In genomic region chr17:24860076-24860475, GRCm38 (mm10) we compare ENCODE assay signal across 23 mouse cellular contexts. TPM values are rescaled to one million over a fixed set of nuclear protein-coding genes. Genes with fewer than 3 reads are reported as not detected.
DNase-seq lines count a peak whose midpoint lies in the region; ATAC-seq and TF ChIP-seq lines count a peak whose summit lies in the region.
"Had no signal": no experiment of that assay in that cellular context is flagged by ENCODE, and none has a peak within 500 bp of the region (broad histone marks: within the 10 kb centered on the region; RNA-seq: fewer than 3 reads in every experiment).

No protein-coding gene starts in this region.

- H3K36me3 ChIP-seq in embryonic facial prominence, embryonic 13.5 days, result peaks cover 60% of the 10 kb centered on the region
- H3K36me3 ChIP-seq in embryonic facial prominence, embryonic 10.5 days (replicated peaks), result peaks cover 42% of the 10 kb centered on the region
- H3K36me3 ChIP-seq in G1E (replicated peaks), result peaks cover 95% of the 10 kb centered on the region
- H3K36me3 ChIP-seq in liver, embryonic 13.5 days, result peaks cover 88% of the 10 kb centered on the region
- H3K36me3 ChIP-seq in spleen, adult 2 months (ENCODE audit: control insufficient read depth, insufficient read depth, low read length), result peaks cover 37% of the 10 kb centered on the region

- H3K4me2 ChIP-seq in embryonic facial prominence, embryonic 13.5 days, result no peak overlapping the region
- peak overlapping the region; percentile 44 for H3K4me2 ChIP-seq in liver, embryonic 13.5 days

- H3K9me3 ChIP-seq in embryonic facial prominence, embryonic 13.5 days, result no peaks in the 10 kb centered on the region
- no peaks in the 10 kb centered on the region for H3K9me3 ChIP-seq in embryonic facial prominence, embryonic 10.5 days
- H3K9me3 ChIP-seq in G1E (replicated peaks), result no peaks in the 10 kb centered on the region
- no peaks in the 10 kb centered on the region for H3K9me3 ChIP-seq in liver, embryonic 13.5 days (replicated peaks)
- H3K9me3 ChIP-seq: heart, embryonic 10.5 days; limb, embryonic 10.5 days; midbrain, embryonic 10.5 days had no signal

- no peak for TF ChIP-seq POLR2A in spleen, adult 2 months (IDR thresholded peaks at IDR 0.05; ENCODE audit: low read depth, low read length)

- TF ChIP-seq CTCF in G1E (IDR thresholded peaks at IDR 0.05; ENCODE audit: low read depth, low read length), result no peak
- TF ChIP-seq CTCF in spleen, adult 2 months (IDR thresholded peaks at IDR 0.05; ENCODE audit: extremely low read depth, insufficient read depth, insufficient read length, insufficient replicate concordance), result no peak
- no peak for TF ChIP-seq CTCF in left cerebral cortex, adult 2 months (IDR thresholded peaks at IDR 0.05)

- no peak overlapping the region for H3K27ac ChIP-seq in embryonic facial prominence, embryonic 13.5 days
- no peak overlapping the region for H3K27ac ChIP-seq in embryonic facial prominence, embryonic 10.5 days (replicated peaks)
- peak overlapping the region; percentile 90 for H3K27ac ChIP-seq in liver, embryonic 13.5 days
- peak overlapping the region; percentile 53; the same call in 1 of the 2 replicates for H3K27ac ChIP-seq in spleen, adult 2 months (ENCODE audit: insufficient read depth, low read length)
- H3K27ac ChIP-seq in left cerebral cortex, adult 2 months, result no peak overlapping the region
- H3K27ac ChIP-seq: heart, embryonic 10.5 days; limb, embryonic 10.5 days; midbrain, embryonic 10.5 days had no signal

- DNase-seq in embryonic facial prominence, embryonic 10.5 days (ENCODE audit: low spot score), result no peak
- no peak for DNase-seq in G1E (ENCODE audit: low spot score)
- no peak for DNase-seq in liver, embryonic 13.5 days
- DNase-seq in spleen, adult 2 months (ENCODE audit: low read depth in 1 of 2, low spot score in 2 of 2), result no peak
- DNase-seq in heart, postnatal 25 days (ENCODE audit: low spot score), result no peak
- DNase-seq in right cerebral cortex, postnatal 25 days, result no peak
- DNase-seq in left cerebral cortex, adult 2 months (ENCODE audit: extremely low spot score in 1 of 2, low spot score in 2 of 2), result no peak
- DNase-seq: cerebellum, adult 11 months; cerebellum, postnatal 36 days; forebrain, postnatal 0 days; gastrocnemius, postnatal 10 days; heart, postnatal 36 days; kidney, adult 2 months; kidney, postnatal 4 days; layer of hippocampus, postnatal 36 days had no signal

- ATAC-seq in embryonic facial prominence, embryonic 13.5 days (ENCODE audit: insufficient number of reproducible peaks, insufficient read depth, low FRiP score, low TSS enrichment, low read depth), result no peak
- no peak for ATAC-seq in G1E (ENCODE audit: extremely low read depth, insufficient number of reproducible peaks, low FRiP score, poor library complexity, severe bottlenecking)
- ATAC-seq in liver, embryonic 13.5 days (ENCODE audit: low read depth), result peak; percentile 81
- ATAC-seq: activated CD4-positive, CD25-positive, alpha-beta regulatory T cell, adult 4 months; forebrain, postnatal 0 days; hindbrain, embryonic 16.5 days; lung, postnatal 0 days had no signal

- H3K4me3 ChIP-seq in embryonic facial prominence, embryonic 13.5 days, result no peak overlapping the region
- H3K4me3 ChIP-seq in embryonic facial prominence, embryonic 10.5 days, result no peak overlapping the region
- 0 out of 2 replicates have a peak overlapping the region, but pooled peaks have one; percentile 18 for H3K4me3 ChIP-seq in G1E (ENCODE audit: low read depth, low read length)
- H3K4me3 ChIP-seq in liver, embryonic 13.5 days (replicated peaks), result 0 out of 2 replicates have a peak overlapping the region, but pooled peaks have one; percentile 3
- no peak overlapping the region for H3K4me3 ChIP-seq in spleen, adult 2 months (ENCODE audit: extremely low read depth, insufficient read depth, insufficient read length)
- no peak overlapping the region for H3K4me3 ChIP-seq in left cerebral cortex, adult 2 months
- H3K4me3 ChIP-seq: heart, embryonic 10.5 days; limb, embryonic 10.5 days; midbrain, embryonic 10.5 days had no signal

- intact Hi-C loops in heart, postnatal 25 days (cut with DNase I), result no loop called here
- intact Hi-C loops in left cerebral cortex, adult 2 months (cut with DNase I), result no loop called here

- WGBS in embryonic facial prominence, embryonic 13.5 days, result 90% methylated on average over 8 of the region's 8 CpGs
- WGBS in embryonic facial prominence, embryonic 10.5 days, result 91% methylated on average over 8 of the region's 8 CpGs
- WGBS in liver, embryonic 13.5 days (ENCODE audit: insufficient replicate concordance), result 89% methylated on average over 8 of the region's 8 CpGs
- 87% methylated on average over 8 of the region's 8 CpGs for WGBS in spleen, adult 2 months

- H3K27me3 ChIP-seq in embryonic facial prominence, embryonic 13.5 days, result no peaks in the 10 kb centered on the region
- no peaks in the 10 kb centered on the region for H3K27me3 ChIP-seq in embryonic facial prominence, embryonic 10.5 days (replicated peaks; ENCODE audit: low read depth, poor library complexity, severe bottlenecking)
- no peaks in the 10 kb centered on the region for H3K27me3 ChIP-seq in G1E (ENCODE audit: insufficient read depth, low read length)
- H3K27me3 ChIP-seq in liver, embryonic 13.5 days, result no peaks in the 10 kb centered on the region
- no peaks in the 10 kb centered on the region for H3K27me3 ChIP-seq in spleen, adult 2 months (ENCODE audit: control insufficient read depth, insufficient read depth, low read length)

- no peaks in the 10 kb centered on the region for H3K4me1 ChIP-seq in embryonic facial prominence, embryonic 13.5 days
- H3K4me1 ChIP-seq in embryonic facial prominence, embryonic 10.5 days, result no peaks in the 10 kb centered on the region
- H3K4me1 ChIP-seq in G1E (ENCODE audit: insufficient read depth, low read depth, low read length), result peaks cover 29% of the 10 kb centered on the region
- H3K4me1 ChIP-seq in liver, embryonic 13.5 days (replicated peaks), result peaks cover 66% of the 10 kb centered on the region
- H3K4me1 ChIP-seq in spleen, adult 2 months (ENCODE audit: control insufficient read depth, insufficient read depth, insufficient read length), result no peaks in the 10 kb centered on the region
- H3K4me1 ChIP-seq: heart, embryonic 10.5 days; limb, embryonic 10.5 days; midbrain, embryonic 10.5 days had no signal

- H3K9ac ChIP-seq in embryonic facial prominence, embryonic 13.5 days, result 0 out of 2 replicates have a peak overlapping the region, but pooled peaks have one; percentile 1
- H3K9ac ChIP-seq in liver, embryonic 13.5 days, result peak overlapping the region; percentile 59
- H3K9ac ChIP-seq: forebrain, postnatal 0 days had no signal

RNA-seq across cellular contexts. Expression of gene Igfals, which starts 5.7 kb away (rescaled TPM):
- 0.37 and 0.42 TPM in 2 replicates for polyA plus RNA-seq in embryonic facial prominence, embryonic 13.5 days (2015; fragmentation: Nextera tagmentation; extraction: Ambion mirVana)
- 0.49 and 1.2 TPM in 2 replicates for polyA plus RNA-seq in embryonic facial prominence, embryonic 10.5 days (2016; fragmentation: Nextera tagmentation; extraction: Ambion mirVana)
- not detected in 2 replicates for total RNA-seq in G1E (2014; fragmentation: Nextera tagmentation)
- total RNA-seq in G1E (2017), result 0.12 and 0.16 TPM in 2 replicates
- polyA plus RNA-seq in G1E (2012), result 0.10 and 0.12 TPM in 2 replicates
- 5.1 and 6.0 TPM in 2 replicates for polyA plus RNA-seq in liver, embryonic 13.5 days (2015; fragmentation: Nextera tagmentation; extraction: Ambion mirVana)
- polyA plus RNA-seq in spleen, adult 2 months (2012; rRNA removed), result 1.1 and 1.9 TPM in 2 replicates
- total RNA-seq in heart, postnatal 25 days (2021), result 1 to 10 TPM; 6.9 TPM
- total RNA-seq in left cerebral cortex, adult 2 months (2021), result not detected
- total RNA-seq: neutrophil, adult 5-6 weeks had no signal
- polyA plus RNA-seq: activated CD4-positive, CD25-positive, alpha-beta regulatory T cell, adult 4 months; hindbrain, embryonic 16.5 days had no signal

RNA-seq across cellular contexts. Expression of gene Fahd1, which starts 9.9 kb away (rescaled TPM):
- 20.3 and 22.4 TPM in 2 replicates for polyA plus RNA-seq in embryonic facial prominence, embryonic 13.5 days (2015; fragmentation: Nextera tagmentation; extraction: Ambion mirVana)
- polyA plus RNA-seq in embryonic facial prominence, embryonic 10.5 days (2016; fragmentation: Nextera tagmentation; extraction: Ambion mirVana), result 16.7 and 17.4 TPM in 2 replicates
- total RNA-seq in G1E (2014; fragmentation: Nextera tagmentation) (7.9 and 10.8 TPM in 2 replicates), G1E (2017) (16.1 TPM in 2 replicates)
- polyA plus RNA-seq in G1E (2012), result 3.9 and 4.5 TPM in 2 replicates
- 34.6 and 34.9 TPM in 2 replicates for polyA plus RNA-seq in liver, embryonic 13.5 days (2015; fragmentation: Nextera tagmentation; extraction: Ambion mirVana)
- 7.7 and 8.7 TPM in 2 replicates for polyA plus RNA-seq in spleen, adult 2 months (2012; rRNA removed)
- 10 to 100 TPM; 88.1 to 88.6 TPM for total RNA-seq in heart, postnatal 25 days (2021)
- total RNA-seq in left cerebral cortex, adult 2 months (2021), result 10 to 100 TPM; 17.4 to 20.4 TPM

RNA-seq across cellular contexts. Expression of gene Hagh, which starts 20.1 kb away (rescaled TPM):
- polyA plus RNA-seq in embryonic facial prominence, embryonic 13.5 days (2015; fragmentation: Nextera tagmentation; extraction: Ambion mirVana), result 28.3 and 28.4 TPM in 2 replicates
- polyA plus RNA-seq in embryonic facial prominence, embryonic 10.5 days (2016; fragmentation: Nextera tagmentation; extraction: Ambion mirVana), result 26.4 and 28.6 TPM in 2 replicates
- total RNA-seq in G1E (2014; fragmentation: Nextera tagmentation) (16.8 and 22.3 TPM in 2 replicates), G1E (2017) (30.4 and 34.7 TPM in 2 replicates)
- polyA plus RNA-seq in G1E (2012), result 22.1 and 22.3 TPM in 2 replicates
- polyA plus RNA-seq in liver, embryonic 13.5 days (2015; fragmentation: Nextera tagmentation; extraction: Ambion mirVana), result 79.5 and 83.1 TPM in 2 replicates
- 142 and 147 TPM in 2 replicates for polyA plus RNA-seq in spleen, adult 2 months (2012; rRNA removed)
- 100 to 1,000 TPM in 1 of 2 experiments, 10 to 100 TPM in 1; 97.1 to 108 TPM for total RNA-seq in heart, postnatal 25 days (2021)
- 100 to 1,000 TPM; 129 to 141 TPM for total RNA-seq in left cerebral cortex, adult 2 months (2021)

RNA-seq across cellular contexts. Expression of gene Nubp2, which starts 26.1 kb away (rescaled TPM):
- polyA plus RNA-seq in embryonic facial prominence, embryonic 13.5 days (2015; fragmentation: Nextera tagmentation; extraction: Ambion mirVana), result 46.3 and 51.5 TPM in 2 replicates
- 71.8 and 81.8 TPM in 2 replicates for polyA plus RNA-seq in embryonic facial prominence, embryonic 10.5 days (2016; fragmentation: Nextera tagmentation; extraction: Ambion mirVana)
- total RNA-seq in G1E (2014; fragmentation: Nextera tagmentation), result 92.9 and 95.7 TPM in 2 replicates
- 46.9 and 58.5 TPM in 2 replicates for total RNA-seq in G1E (2017)
- 79.9 and 103 TPM in 2 replicates for polyA plus RNA-seq in G1E (2012)
- 89.3 and 93.2 TPM in 2 replicates for polyA plus RNA-seq in liver, embryonic 13.5 days (2015; fragmentation: Nextera tagmentation; extraction: Ambion mirVana)
- 43.5 and 47.2 TPM in 2 replicates for polyA plus RNA-seq in spleen, adult 2 months (2012; rRNA removed)
- total RNA-seq in heart, postnatal 25 days (2021), result 10 to 100 TPM; 18.2 to 19.4 TPM
- total RNA-seq in left cerebral cortex, adult 2 months (2021), result 10 to 100 TPM; 30.7 to 32.4 TPM

RNA-seq across cellular contexts. Expression of gene Spsb3, which starts 26.4 kb away (rescaled TPM):
- polyA plus RNA-seq in embryonic facial prominence, embryonic 13.5 days (2015; fragmentation: Nextera tagmentation; extraction: Ambion mirVana), result 39.3 and 43.2 TPM in 2 replicates
- polyA plus RNA-seq in embryonic facial prominence, embryonic 10.5 days (2016; fragmentation: Nextera tagmentation; extraction: Ambion mirVana), result 47.1 TPM in 2 replicates
- total RNA-seq in G1E (2014; fragmentation: Nextera tagmentation) (10.9 and 12.8 TPM in 2 replicates), G1E (2017) (15.9 and 19.7 TPM in 2 replicates)
- 35.1 and 42.6 TPM in 2 replicates for polyA plus RNA-seq in G1E (2012)
- polyA plus RNA-seq in liver, embryonic 13.5 days (2015; fragmentation: Nextera tagmentation; extraction: Ambion mirVana), result 37.9 and 38.4 TPM in 2 replicates
- polyA plus RNA-seq in spleen, adult 2 months (2012; rRNA removed), result 76.9 and 112 TPM in 2 replicates
- 10 to 100 TPM; 33.4 to 36.3 TPM for total RNA-seq in heart, postnatal 25 days (2021)
- 10 to 100 TPM; 58.6 to 63.3 TPM for total RNA-seq in left cerebral cortex, adult 2 months (2021)

Comparison
In these comparisons a context has a peak if more than half of its experiments do, and no peak if none do; other contexts are left out.
1. H3K27ac ChIP-seq: peak in liver, embryonic 13.5 days (single experiment) and spleen, adult 2 months (single experiment); none in embryonic facial prominence, embryonic 13.5 days (single experiment), embryonic facial prominence, embryonic 10.5 days (single experiment) and left cerebral cortex, adult 2 months (single experiment).
2. H3K4me3 ChIP-seq: peak in G1E (single experiment) and liver, embryonic 13.5 days (single experiment); none in embryonic facial prominence, embryonic 13.5 days (single experiment), embryonic facial prominence, embryonic 10.5 days (single experiment), spleen, adult 2 months (single experiment) and left cerebral cortex, adult 2 months (single experiment).